Mouse (Mus musculus): ENCODE measurements around the gene Poglut1.
A peak's percentile ranks its signal among the peaks of the same experiment; 100 is the strongest.

Poglut1 gene

GRCm38 (mm10) chr16:38549479-38550396, at the start of gene Poglut1:
Gene Poglut1 (minus strand): TSS chr16:38550258.
- DNase-seq (ENCODE audit: low spot score) = peak; percentile 78

GRCm38 (mm10) chr16:38598986-38599680, 49.1 kb upstream of the Poglut1 start:
- no peak for DNase-seq (ENCODE audit: low spot score)

- no peak for DNase-seq (ENCODE audit: low spot score)
Observed at GRCm38 (mm10) chr16:38596651-38597050, 46.6 kb upstream of the Poglut1 start.

- DNase-seq (ENCODE audit: low spot score) = no peak
Observed at GRCm38 (mm10) chr16:38596099-38596498, 46.0 kb upstream of the Poglut1 start.

GRCm38 (mm10) chr16:38594435-38594834, 44.4 kb upstream of the Poglut1 start:
- DNase-seq (ENCODE audit: low spot score) = no peak

- no peak for DNase-seq (ENCODE audit: low spot score)
Observed at GRCm38 (mm10) chr16:38592946-38593345, 42.9 kb upstream of the Poglut1 start.

- no peak for DNase-seq (ENCODE audit: low spot score)
Observed at GRCm38 (mm10) chr16:38592026-38592678, 42.1 kb upstream of the Poglut1 start.

- DNase-seq (ENCODE audit: low spot score) = no peak
Observed at GRCm38 (mm10) chr16:38591506-38591905, 41.4 kb upstream of the Poglut1 start.

GRCm38 (mm10) chr16:38587572-38587971, 37.5 kb upstream of the Poglut1 start:
- DNase-seq (ENCODE audit: low spot score) = no peak

- DNase-seq (ENCODE audit: low spot score) = no peak
Observed at GRCm38 (mm10) chr16:38587163-38587562, 37.1 kb upstream of the Poglut1 start.

GRCm38 (mm10) chr16:38585186-38585585, 35.1 kb upstream of the Poglut1 start:
- no peak for DNase-seq (ENCODE audit: low spot score)

GRCm38 (mm10) chr16:38584761-38585160, 34.7 kb upstream of the Poglut1 start:
- no peak for DNase-seq (ENCODE audit: low spot score)

GRCm38 (mm10) chr16:38571481-38571880, 21.4 kb upstream of the Poglut1 start:
- no peak for DNase-seq (ENCODE audit: low spot score)

GRCm38 (mm10) chr16:38568192-38568591, 18.1 kb upstream of the Poglut1 start:
- DNase-seq (ENCODE audit: low spot score) = no peak

- DNase-seq (ENCODE audit: low spot score) = no peak
Observed at GRCm38 (mm10) chr16:38563516-38563915, 13.5 kb upstream of the Poglut1 start.

GRCm38 (mm10) chr16:38562968-38563327, 12.9 kb upstream of the Poglut1 start:
- no peak for DNase-seq (ENCODE audit: low spot score)

- peak; percentile 94 for DNase-seq (ENCODE audit: low spot score)
Observed at GRCm38 (mm10) chr16:38562131-38562967, 12.3 kb upstream of the Poglut1 start.

- DNase-seq (ENCODE audit: low spot score) = no peak
Observed at GRCm38 (mm10) chr16:38558221-38558748, 8.2 kb upstream of the Poglut1 start, which contains the start of gene Tmem39a. Gene Tmem39a (plus strand): TSS chr16:38558698.

- no peak for DNase-seq (ENCODE audit: low spot score)
Observed at GRCm38 (mm10) chr16:38555988-38556387, 5.9 kb upstream of the Poglut1 start.

- DNase-seq (ENCODE audit: low spot score) = no peak
Observed at GRCm38 (mm10) chr16:38548000-38548399, 2.1 kb downstream of the Poglut1 start.

GRCm38 (mm10) chr16:38538716-38539380, 11.2 kb downstream of the Poglut1 start:
- DNase-seq (ENCODE audit: low spot score) = no peak

All from urinary bladder, postnatal 14 days (tissue).